Mouse (Mus musculus) embryo, embryonic 11.5 days (tissue): ENCODE data around the gene Olfr654.

Experiments
- DNase-seq: peaks from one replicate; pipeline ENCODE4 v3.0.0-alpha.2; 2012; ENCODE audit warnings: low read depth, low spot score

Olfr654 gene

DNA sequence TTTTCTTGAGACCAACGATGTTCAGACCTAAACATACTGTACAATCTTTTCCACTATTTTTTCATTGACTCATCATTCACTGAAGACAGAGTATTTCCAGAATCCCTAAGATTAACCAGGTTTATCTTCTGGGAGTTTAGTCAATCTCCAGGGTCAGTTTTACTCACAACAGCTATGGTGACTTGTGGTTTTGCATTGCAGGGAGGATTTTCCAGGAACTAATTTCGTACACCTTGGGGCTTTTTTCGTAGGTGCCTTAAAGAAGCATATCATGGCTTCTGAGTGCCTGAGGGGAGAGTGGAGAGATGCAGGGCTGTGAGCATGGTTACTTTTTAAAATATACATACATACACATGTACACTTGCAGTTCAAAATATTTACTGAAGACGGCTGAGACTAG is at the start of gene Olfr654:
Gene Olfr654, plus strand, starts transcription at position 301 of the 400 bp plus-strand sequence.
- DNase-seq = no peak

GRCm38 (mm10) chr7:104549833-104550232 is 37.0 kb upstream of the Olfr654 start, which contains the start of gene Olfr651:
Gene Olfr651 (plus strand): TSS chr7:104550133.
- no peak for DNase-seq

GRCm38 (mm10) chr7:104552700-104553099 is 34.1 kb upstream of the Olfr654 start:
- no peak for DNase-seq

- no peak for DNase-seq
Measured at GRCm38 (mm10) chr7:104560601-104561000, 26.2 kb upstream of the Olfr654 start, which contains the start of gene Olfr652. Gene Olfr652 (plus strand): TSS chr7:104560901.

- DNase-seq = no peak
Measured at GRCm38 (mm10) chr7:104577014-104577413, 9.8 kb upstream of the Olfr654 start, which contains the start of gene Olfr653. Gene Olfr653 (plus strand): TSS chr7:104577314.

GRCm38 (mm10) chr7:104580846-104581245 is 6.0 kb upstream of the Olfr654 start:
- no peak for DNase-seq

DNA sequence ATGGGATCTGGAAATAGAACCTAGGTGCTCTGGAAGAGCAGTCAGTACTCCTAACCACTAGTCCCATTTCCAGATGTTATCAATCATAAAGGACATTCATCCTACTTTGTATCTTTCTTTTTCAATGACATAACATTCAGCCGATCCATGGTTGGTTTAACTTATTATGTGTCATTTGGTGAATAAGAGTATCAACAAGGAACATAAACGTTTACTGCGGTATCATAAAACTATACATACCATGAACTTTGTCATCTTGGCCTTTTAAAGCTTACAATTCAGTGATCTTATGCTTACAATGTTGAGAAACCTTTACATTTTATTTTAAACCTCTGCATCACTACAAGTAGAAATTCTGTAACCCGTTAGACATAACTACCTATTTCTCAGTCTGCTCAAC is 5.4 kb upstream of the Olfr654 start:
- DNase-seq = no peak

- DNase-seq = no peak
Measured at GRCm38 (mm10) chr7:104588274-104588673, 1.4 kb downstream of the Olfr654 start.

GRCm38 (mm10) chr7:104601679-104602078 is 14.9 kb downstream of the Olfr654 start, which contains the start of gene Olfr655:
Gene Olfr655 (minus strand): TSS chr7:104601779.
- DNase-seq = no peak

GRCm38 (mm10) chr7:104603173-104603572 is 16.3 kb downstream of the Olfr654 start:
- peak; percentile 11 for DNase-seq

DNA sequence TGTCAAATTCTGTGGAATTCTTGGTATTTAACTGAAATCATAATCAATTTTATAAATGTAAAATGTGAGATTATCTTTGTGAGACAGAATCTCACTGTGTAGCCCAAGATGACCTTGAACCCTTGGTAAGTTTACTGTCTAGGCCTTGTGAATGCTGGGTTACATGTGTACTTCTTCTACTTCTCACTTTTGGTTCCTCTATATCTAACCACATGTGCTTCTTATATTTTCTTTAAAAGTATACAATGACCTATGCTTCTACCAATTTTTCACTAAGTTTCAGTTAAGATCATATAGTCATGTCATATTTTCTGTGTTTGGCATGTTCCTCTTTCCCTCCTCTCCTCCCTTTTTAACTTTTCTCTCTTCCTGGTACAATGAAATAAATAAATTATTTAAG is 17.9 kb downstream of the Olfr654 start:
- no peak for DNase-seq

DNA sequence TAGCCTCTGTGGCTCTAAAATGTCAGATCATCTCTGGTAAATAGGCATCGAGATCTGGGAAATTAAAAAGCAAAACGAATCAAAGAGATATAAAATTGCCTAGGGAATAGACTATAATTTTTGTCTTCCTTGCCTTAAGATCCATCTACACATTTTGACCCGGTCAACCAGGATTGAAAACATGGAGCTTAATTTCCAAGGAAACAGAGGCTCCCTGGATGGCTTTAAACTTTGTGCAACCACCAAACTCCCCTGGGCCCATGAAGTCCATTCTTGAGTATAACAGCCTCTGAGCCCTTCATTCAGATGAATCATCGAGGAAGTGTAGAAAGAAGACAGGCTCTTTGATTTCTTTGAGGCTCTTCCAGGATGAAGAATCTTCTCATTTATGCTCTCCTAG is 26.8 kb downstream of the Olfr654 start, which contains the start of gene Olfr656:
Gene Olfr656, plus strand, starts transcription at position 301 of the 400 bp plus-strand sequence.
- no peak for DNase-seq

GRCm38 (mm10) chr7:104624494-104624893 is 37.7 kb downstream of the Olfr654 start, which contains the start of gene Olfr657:
Gene Olfr657 (plus strand): TSS chr7:104624794.
- DNase-seq = no peak
